ENCODE assay signal across 8 mouse cellular contexts in genomic region chr12:70494494-70495281, GRCm38 (mm10). TPM values are rescaled to one million over a fixed set of nuclear protein-coding genes. Genes with fewer than 3 reads are reported as not detected.
A peak's percentile ranks its signal among the peaks of the same experiment; 100 is the strongest.
DNase-seq lines count a peak whose midpoint lies in the region; ATAC-seq and TF ChIP-seq lines count a peak whose summit lies in the region.

No protein-coding gene starts in this region.

- H3K27ac ChIP-seq in CH12.LX (ENCODE audit: insufficient read depth, low read depth) = no peak overlapping the region
- no peak overlapping the region for H3K27ac ChIP-seq in cerebellum, adult 2 months (ENCODE audit: insufficient read depth, low read length)
- H3K27ac ChIP-seq in forebrain, embryonic 15.5 days (replicated peaks) = no peak overlapping the region
- H3K27ac ChIP-seq in intestine, postnatal 0 days (ENCODE audit: low read depth, low read length) = no peak overlapping the region
- H3K27ac ChIP-seq in lung, postnatal 0 days (ENCODE audit: low read length) = no peak overlapping the region

- TF ChIP-seq CTCF in CH12.LX (conservative IDR thresholded peaks at IDR 0.05 in 1 of 2, IDR thresholded peaks at IDR 0.05 in 1 of 2; ENCODE audit: low read depth in 2 of 2, low read length in 2 of 2) = peak; percentile 87 to 92
- TF ChIP-seq CTCF in cerebellum, adult 2 months (IDR thresholded peaks at IDR 0.05; ENCODE audit: borderline replicate concordance, insufficient read depth, low read depth, low read length) = peak; percentile 38
- peak; percentile 87 for TF ChIP-seq CTCF in intestine, postnatal 0 days (IDR thresholded peaks at IDR 0.05; ENCODE audit: low read depth)
- TF ChIP-seq CTCF in lung, postnatal 0 days (IDR thresholded peaks at IDR 0.05) = peak; percentile 87

- dilution Hi-C loops in CH12.LX (cut with MboI; ENCODE audit: extremely low pct_ligation_motif_present, extremely low pct_unique_long_range_greater_than_20kb, low sequenced_read_pairs) = no loop called here

- H3K9ac ChIP-seq in CH12.LX (ENCODE audit: insufficient read depth, low read depth) = no peak overlapping the region
- no peak overlapping the region for H3K9ac ChIP-seq in forebrain, embryonic 15.5 days (replicated peaks)
- H3K9ac ChIP-seq in intestine, postnatal 0 days (ENCODE audit: low read depth, low read length) = no peak overlapping the region
- no peak overlapping the region for H3K9ac ChIP-seq in lung, postnatal 0 days (replicated peaks; ENCODE audit: low read depth)

- no peaks in the 10 kb centered on the region for H3K27me3 ChIP-seq in CH12.LX (replicated peaks)
- no peaks in the 10 kb centered on the region for H3K27me3 ChIP-seq in cerebellum, adult 2 months (ENCODE audit: control insufficient read depth, insufficient read depth, low read length)
- H3K27me3 ChIP-seq in forebrain, embryonic 15.5 days = no peaks in the 10 kb centered on the region
- H3K27me3 ChIP-seq in intestine, postnatal 0 days (replicated peaks; ENCODE audit: control insufficient read depth, insufficient read depth, low read length) = no peaks in the 10 kb centered on the region
- H3K27me3 ChIP-seq in lung, postnatal 0 days (replicated peaks; ENCODE audit: insufficient read depth, low read length) = no peaks in the 10 kb centered on the region

- no peak for DNase-seq in frontal cortex, postnatal 25 days (ENCODE audit: low spot score in 2 of 2)
- peak; percentile 69 for DNase-seq in CH12.LX (ENCODE audit: extremely low read depth)
- peak; percentile 49 to 55 for DNase-seq in cerebellum, adult 2 months
- peak; percentile 91 for DNase-seq in lung, postnatal 0 days (ENCODE audit: low spot score)
- peak; percentile 83 for DNase-seq in retina, embryonic 14.5 days (ENCODE audit: low spot score)

- H3K9me3 ChIP-seq in CH12.LX (replicated peaks; ENCODE audit: low read length) = no peaks in the 10 kb centered on the region
- no peaks in the 10 kb centered on the region for H3K9me3 ChIP-seq in forebrain, embryonic 15.5 days
- no peaks in the 10 kb centered on the region for H3K9me3 ChIP-seq in intestine, postnatal 0 days (ENCODE audit: control insufficient read depth)
- no peaks in the 10 kb centered on the region for H3K9me3 ChIP-seq in lung, postnatal 0 days (ENCODE audit: low read length)

- peaks cover 0 to 9% of the 10 kb centered on the region in 2 experiments; a peak in 2 of 4 replicates for H3K4me1 ChIP-seq in CH12.LX (ENCODE audit: control insufficient read depth in 1 of 2, insufficient read depth in 2 of 2)
- H3K4me1 ChIP-seq in cerebellum, adult 2 months (ENCODE audit: control insufficient read depth, insufficient read depth, low read length) = peaks cover 3% of the 10 kb centered on the region; the same call in 1 of the 2 replicates
- H3K4me1 ChIP-seq in forebrain, embryonic 15.5 days = 0 out of 2 replicates have a peak, but pooled peaks cover 7% of the 10 kb centered on the region
- H3K4me1 ChIP-seq in intestine, postnatal 0 days (replicated peaks; ENCODE audit: control insufficient read depth, insufficient read depth, low read length) = no peaks in the 10 kb centered on the region
- no peaks in the 10 kb centered on the region for H3K4me1 ChIP-seq in lung, postnatal 0 days (ENCODE audit: insufficient read depth, low read depth, low read length)

- TF ChIP-seq EP300 in CH12.LX (IDR thresholded peaks at IDR 0.05; ENCODE audit: low read length) = no peak
- TF ChIP-seq EP300 in lung, postnatal 0 days (IDR thresholded peaks at IDR 0.05) = no peak

- ATAC-seq in frontal cortex, adult (ENCODE audit: low TSS enrichment) = 0 out of 2 replicates have a peak, but pooled peaks have one; percentile 48
- peak; percentile 59 for ATAC-seq in forebrain, embryonic 15.5 days (replicated peaks)
- ATAC-seq in intestine, postnatal 0 days = 0 out of 2 replicates have a peak, but pooled peaks have one; percentile 13
- peak; percentile 58 for ATAC-seq in lung, postnatal 0 days

- H3K79me2 ChIP-seq in CH12.LX (replicated peaks; ENCODE audit: control insufficient read depth, extremely low read depth, insufficient read depth, poor library complexity, severe bottlenecking) = no peaks in the 10 kb centered on the region; the same call in 1 of the 2 replicates

- WGBS in cerebellum, adult 2 months = 49% methylated on average over 10 of the region's 10 CpGs
- 61% methylated on average over 10 of the region's 10 CpGs for WGBS in forebrain, embryonic 15.5 days
- WGBS in intestine, postnatal 0 days = 56% methylated on average over 10 of the region's 10 CpGs
- 53% methylated on average over 10 of the region's 10 CpGs for WGBS in lung, postnatal 0 days

- peak overlapping the region; percentile 58; the same call in 1 of the 2 replicates for H3K4me2 ChIP-seq in CH12.LX (ENCODE audit: insufficient read depth, low read depth, poor library complexity, severe bottlenecking)
- no peak overlapping the region for H3K4me2 ChIP-seq in forebrain, embryonic 15.5 days (replicated peaks)
- no peak overlapping the region for H3K4me2 ChIP-seq in intestine, postnatal 0 days (replicated peaks; ENCODE audit: low read depth)
- H3K4me2 ChIP-seq in lung, postnatal 0 days (replicated peaks; ENCODE audit: low read depth, low read length) = no peak overlapping the region

- peak; percentile 89 for TF ChIP-seq RAD21 in CH12.LX (IDR thresholded peaks at IDR 0.05; ENCODE audit: low read depth, low read length)

- no peaks in the 10 kb centered on the region for H3K36me3 ChIP-seq in CH12.LX (replicated peaks in 1 of 2; ENCODE audit: control insufficient read depth in 1 of 2, insufficient read depth in 1 of 2, low read length in 1 of 2)
- H3K36me3 ChIP-seq in forebrain, embryonic 15.5 days = no peaks in the 10 kb centered on the region
- H3K36me3 ChIP-seq in intestine, postnatal 0 days (ENCODE audit: control insufficient read depth, insufficient read depth) = no peaks in the 10 kb centered on the region
- no peaks in the 10 kb centered on the region for H3K36me3 ChIP-seq in lung, postnatal 0 days (ENCODE audit: insufficient read depth, low read length)

- in situ Hi-C loops in CH12.LX (cut with MboI; ENCODE audit: low pct_ligation_motif_present, low pct_unique_long_range_greater_than_20kb, low sequenced_read_pairs) = loop anchor here (10.0 kb wide), 2 partner anchors 270 to 420 kb away; no protein-coding TSS in a partner anchor

- peak overlapping the region in 1 of 3 experiments; percentile 21 for H3K4me3 ChIP-seq in CH12.LX (replicated peaks in 1 of 3; ENCODE audit: low read depth in 2 of 3, low read length in 2 of 3, poor library complexity in 1 of 3)
- no peak overlapping the region for H3K4me3 ChIP-seq in cerebellum, adult 2 months (replicated peaks; ENCODE audit: insufficient read depth, low read depth, low read length)
- H3K4me3 ChIP-seq in forebrain, embryonic 15.5 days = no peak overlapping the region
- no peak overlapping the region for H3K4me3 ChIP-seq in intestine, postnatal 0 days (ENCODE audit: low read depth, low read length)
- H3K4me3 ChIP-seq in lung, postnatal 0 days (ENCODE audit: low read depth, low read length) = no peak overlapping the region

- no peak for TF ChIP-seq POLR2A in CH12.LX (IDR thresholded peaks at IDR 0.05; ENCODE audit: low read depth, low read length)
- TF ChIP-seq POLR2A in cerebellum, adult 2 months (IDR thresholded peaks at IDR 0.05; ENCODE audit: borderline replicate concordance, insufficient read depth, low read length) = no peak

TF ChIP-seq in CH12.LX, 34 proteins besides CTCF, POLR2A, EP300 and RAD21:
- TF ChIP-seq SMC3 (IDR thresholded peaks at IDR 0.05; ENCODE audit: low read depth, low read length) = peak; percentile 84
- TF ChIP-seq IRF4 (IDR thresholded peaks at IDR 0.05; ENCODE audit: low read depth, low read length) = no peak
- peak; percentile 62 for TF ChIP-seq ZC3H11A (IDR thresholded peaks at IDR 0.05; ENCODE audit: low read depth, low read length)

RNA-seq across cellular contexts. Expression of gene Tmx1, which starts 41.8 kb away (rescaled TPM):
- total RNA-seq in CH12.LX (2012; rRNA removed) (60.3 and 68.2 TPM in 2 replicates), CH12.LX (2014; rRNA removed) (132 and 162 TPM in 2 replicates)
- polyA plus RNA-seq in CH12.LX (2012; ENCODE audit: insufficient read length, low read depth) = 113 and 123 TPM in 2 replicates
- 29.1 and 29.8 TPM in 2 replicates for polyA plus RNA-seq in cerebellum, adult 2 months (2012; rRNA removed)
- 118 and 130 TPM in 2 replicates for polyA plus RNA-seq in forebrain, embryonic 15.5 days (2015; fragmentation: Nextera tagmentation; extraction: Ambion mirVana)
- 64.4 and 70.7 TPM in 2 replicates for polyA plus RNA-seq in intestine, postnatal 0 days (2015; fragmentation: Nextera tagmentation; extraction: Ambion mirVana)
- polyA plus RNA-seq in lung, postnatal 0 days (2015; fragmentation: Nextera tagmentation; extraction: Ambion mirVana) = 76.1 and 83.7 TPM in 2 replicates

Comparison
In these comparisons a context has a peak if more than half of its experiments do, and no peak if none do; other contexts are left out.
1. DNase-seq: peak in CH12.LX (single experiment), cerebellum, adult 2 months (2 of 2), lung, postnatal 0 days (single experiment) and retina, embryonic 14.5 days (single experiment); none in frontal cortex, postnatal 25 days (0 of 2).
2. CTCF ChIP-seq: peak in every context shown above with its lines; median percentile 90 in CH12.LX; 87 in intestine, postnatal 0 days; 87 in lung, postnatal 0 days; 38 in cerebellum, adult 2 months.
3. Peak in every context shown above with its lines, with median percentiles within 50 percentile points of each other: ATAC-seq.